Mouse (Mus musculus): ENCODE data around the gene Dgkd.
"Not testable (repeated sequence)": the region's sequence is repeated elsewhere in the genome, so short reads cannot be mapped to it uniquely, and the experiment has no call there.

Gene Dgkd

GRCm38 (mm10) chr1:87852892-87853600 is at the start of gene Dgkd:
Gene Dgkd (plus strand): TSS chr1:87853287.
- DNase-seq (ENCODE audit: low spot score) = peak; percentile 57

- DNase-seq (ENCODE audit: low spot score) = no peak
Observed at GRCm38 (mm10) chr1:87803576-87803975, 49.5 kb upstream of the Dgkd start, which contains the start of gene Sag. Gene Sag (plus strand): TSS chr1:87803680.

GRCm38 (mm10) chr1:87807751-87808150 is 45.3 kb upstream of the Dgkd start:
- DNase-seq (ENCODE audit: low spot score) = no peak

GRCm38 (mm10) chr1:87811391-87811790 is 41.7 kb upstream of the Dgkd start:
- DNase-seq (ENCODE audit: low spot score) = no peak

GRCm38 (mm10) chr1:87812061-87812460 is 41.0 kb upstream of the Dgkd start:
- no peak for DNase-seq (ENCODE audit: low spot score)

GRCm38 (mm10) chr1:87813155-87813554 is 39.9 kb upstream of the Dgkd start:
- no peak for DNase-seq (ENCODE audit: low spot score)

- no peak for DNase-seq (ENCODE audit: low spot score)
Observed at GRCm38 (mm10) chr1:87813681-87814080, 39.4 kb upstream of the Dgkd start.

- DNase-seq (ENCODE audit: low spot score) = no peak
Observed at GRCm38 (mm10) chr1:87824420-87824995, 28.6 kb upstream of the Dgkd start.

GRCm38 (mm10) chr1:87825281-87825680 is 27.8 kb upstream of the Dgkd start:
- DNase-seq (ENCODE audit: low spot score) = no peak

- no peak for DNase-seq (ENCODE audit: low spot score)
Observed at GRCm38 (mm10) chr1:87825991-87826390, 27.1 kb upstream of the Dgkd start.

GRCm38 (mm10) chr1:87826474-87826873 is 26.6 kb upstream of the Dgkd start:
- DNase-seq (ENCODE audit: low spot score) = no peak

GRCm38 (mm10) chr1:87827476-87827875 is 25.6 kb upstream of the Dgkd start:
- not testable (repeated sequence) for DNase-seq (ENCODE audit: low spot score)

- no peak for DNase-seq (ENCODE audit: low spot score)
Observed at GRCm38 (mm10) chr1:87828185-87828584, 24.9 kb upstream of the Dgkd start.

GRCm38 (mm10) chr1:87828926-87829580 is 24.0 kb upstream of the Dgkd start:
- no peak for DNase-seq (ENCODE audit: low spot score)

GRCm38 (mm10) chr1:87829621-87830211 is 23.4 kb upstream of the Dgkd start:
- no peak for DNase-seq (ENCODE audit: low spot score)

GRCm38 (mm10) chr1:87836453-87836852 is 16.6 kb upstream of the Dgkd start:
- no peak for DNase-seq (ENCODE audit: low spot score)

GRCm38 (mm10) chr1:87837018-87837417 is 16.1 kb upstream of the Dgkd start:
- DNase-seq (ENCODE audit: low spot score) = no peak

GRCm38 (mm10) chr1:87840411-87841208 is 12.5 kb upstream of the Dgkd start:
- DNase-seq (ENCODE audit: low spot score) = no peak

GRCm38 (mm10) chr1:87846801-87847474 is 6.1 kb upstream of the Dgkd start:
- DNase-seq (ENCODE audit: low spot score) = peak; percentile 25

- DNase-seq (ENCODE audit: low spot score) = no peak
Observed at GRCm38 (mm10) chr1:87847475-87848168, 5.5 kb upstream of the Dgkd start.

All from ovary, postnatal 14 days (tissue).